Mouse (Mus musculus) telencephalon, adult 2 months (tissue): ENCODE data around the gene Syngr3.
"Not testable (repeated sequence)": the region's sequence is repeated elsewhere in the genome, so short reads cannot be mapped to it uniquely, and the experiment has no call there.

Experiments used
- DNase-seq: peaks from one replicate; pipeline ENCODE4 v3.0.0-alpha.2; 2011; ENCODE audit warnings: low read depth, low spot score

Gene Syngr3

GRCm38 (mm10) chr17:24689251-24690081 lies at the start of gene Syngr3:
TSS of gene Syngr3 (minus strand) at chr17:24689955.
- no peak for DNase-seq

GRCm38 (mm10) chr17:24738238-24738637 lies 48.5 kb upstream of the Syngr3 start:
- DNase-seq: no peak

GRCm38 (mm10) chr17:24737135-24737810 lies 47.5 kb upstream of the Syngr3 start:
- no peak for DNase-seq

GRCm38 (mm10) chr17:24736330-24737051 lies 46.7 kb upstream of the Syngr3 start, which contains the start of gene Msrb1:
TSS of gene Msrb1 (plus strand) at chr17:24736642.
- peak; percentile 96 for DNase-seq

- no peak for DNase-seq
These were observed 45.7 kb upstream of the Syngr3 start for GRCm38 (mm10) chr17:24735446-24735845.

- DNase-seq: no peak
These were observed 44.8 kb upstream of the Syngr3 start for GRCm38 (mm10) chr17:24734513-24734912.

GRCm38 (mm10) chr17:24733434-24734050 lies 43.8 kb upstream of the Syngr3 start:
- no peak for DNase-seq

GRCm38 (mm10) chr17:24732233-24732935 lies 42.6 kb upstream of the Syngr3 start:
- DNase-seq: no peak

GRCm38 (mm10) chr17:24730787-24731186 lies 41.0 kb upstream of the Syngr3 start:
- DNase-seq: no peak

- no peak for DNase-seq
These were observed 39.3 kb upstream of the Syngr3 start for GRCm38 (mm10) chr17:24729067-24729466.

- DNase-seq: no peak
These were observed 38.4 kb upstream of the Syngr3 start for GRCm38 (mm10) chr17:24728184-24728583.

GRCm38 (mm10) chr17:24727618-24728017 lies 37.9 kb upstream of the Syngr3 start, which contains the start of gene Rpl3l:
TSS of gene Rpl3l (plus strand) at chr17:24727820.
- DNase-seq: no peak

GRCm38 (mm10) chr17:24725637-24726390 lies 36.1 kb upstream of the Syngr3 start:
- DNase-seq: no peak

GRCm38 (mm10) chr17:24724184-24724583 lies 34.4 kb upstream of the Syngr3 start, which contains the start of gene Ndufb10:
TSS of gene Ndufb10 (minus strand) at chr17:24724478.
- DNase-seq: peak; percentile 81

GRCm38 (mm10) chr17:24723881-24724180 lies 34.1 kb upstream of the Syngr3 start:
- no peak for DNase-seq

GRCm38 (mm10) chr17:24723122-24723880 lies 33.5 kb upstream of the Syngr3 start:
- DNase-seq: no peak

GRCm38 (mm10) chr17:24722220-24722924 lies 32.6 kb upstream of the Syngr3 start:
- DNase-seq: no peak

GRCm38 (mm10) chr17:24721383-24721955 lies 31.7 kb upstream of the Syngr3 start:
- not testable (repeated sequence) for DNase-seq

GRCm38 (mm10) chr17:24720616-24721015 lies 30.9 kb upstream of the Syngr3 start:
- DNase-seq: not testable (repeated sequence)
